Mouse (Mus musculus) small intestine, adult 2 months (tissue): Measurements from ENCODE around the gene Ppp2r5d.

Source experiments
- CTCF ChIP-seq: fragments of 200-500 bp; IDR thresholded peaks from 2 replicates; pipeline ENCODE4 v1.5.1; 2012; ENCODE audit warnings: low read depth, mild to moderate bottlenecking, control low read depth, inconsistent platforms, low read length, moderate library complexity, mixed read lengths; ENCODE audit not compliant: insufficient replicate concordance, insufficient read length; ENCODE audit errors: extremely low read depth
- POLR2A ChIP-seq: fragments of 200-500 bp; IDR thresholded peaks from 2 replicates; pipeline ENCODE4 v1.6.1; 2012; ENCODE audit warnings: low read depth, mild to moderate bottlenecking, control low read depth, inconsistent platforms, low read length, moderate library complexity

- TF ChIP-seq POLR2A, result peak; percentile 90; the same call in 1 of the 2 replicates
- TF ChIP-seq CTCF, result no peak
Measured at GRCm38 (mm10) chr17:46704887-46705835, at the start of gene Ppp2r5d.
